Mouse (Mus musculus): ENCODE data around the gene Acp4.
A peak's percentile ranks its signal among the peaks of the same experiment; 100 is the strongest.
"Not testable (repeated sequence)": the region's sequence is repeated elsewhere in the genome, so short reads cannot be mapped to it uniquely, and the experiment has no call there.

The Acp4 gene

DNA sequence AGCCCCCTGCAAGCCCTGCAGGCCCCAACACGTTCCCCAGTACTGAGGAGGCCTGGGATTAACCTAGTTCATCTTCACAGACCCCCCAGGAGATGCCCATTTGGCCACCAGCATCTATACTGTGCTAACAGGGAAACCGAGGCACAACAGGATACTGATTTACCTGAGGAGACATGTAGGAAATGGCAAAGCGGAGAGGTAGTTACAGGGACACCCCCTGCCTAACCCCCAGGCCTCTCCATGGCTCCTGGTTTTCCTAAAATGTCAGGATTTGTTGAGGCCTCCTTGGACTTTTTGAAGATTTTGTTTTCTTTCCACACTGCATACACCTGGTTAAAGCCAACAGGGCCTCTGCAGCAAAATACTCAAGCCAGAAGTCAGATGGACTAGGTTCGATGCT, at the start of gene Acp4:
Acp4 (minus strand) TSS at position 101 of the 400 bp plus-strand sequence.
- DNase-seq (ENCODE audit: low spot score in 2 of 2): no peak

DNA sequence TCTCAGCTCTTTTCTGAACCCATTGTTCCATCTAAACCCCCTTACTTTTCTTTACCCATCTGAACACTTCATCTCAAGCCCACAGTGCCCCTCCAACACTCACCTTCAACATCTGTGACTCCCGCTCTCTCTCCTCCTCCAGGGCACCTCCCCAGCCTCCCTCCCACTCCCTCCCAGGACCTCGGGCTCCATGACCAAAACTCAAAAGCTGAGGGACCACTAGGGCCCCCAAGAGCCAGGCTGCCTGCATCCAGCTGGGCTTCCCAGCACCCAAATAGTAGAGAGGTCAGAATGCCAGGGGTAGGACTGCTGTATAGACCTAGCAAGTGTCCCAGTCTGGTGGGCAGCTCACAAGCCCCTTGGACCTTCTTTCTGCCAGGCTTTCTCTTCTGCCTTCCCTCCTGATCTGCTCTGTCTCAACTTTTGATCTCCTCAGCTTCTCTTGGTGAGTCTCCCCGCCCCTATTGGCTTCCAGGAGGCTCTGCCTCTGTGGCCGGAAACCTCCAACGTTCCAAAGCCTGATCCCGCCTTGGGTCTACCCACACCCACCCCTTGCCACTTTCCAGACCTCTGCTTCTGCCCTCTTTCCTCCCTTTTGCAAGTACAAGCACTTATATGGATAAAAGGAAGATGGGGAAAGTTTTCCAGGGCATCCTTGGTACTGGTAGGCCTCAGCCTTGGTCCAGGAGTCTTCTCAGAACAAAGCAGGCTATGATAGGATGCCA, 49.5 kb upstream of the Acp4 start, which contains the start of gene Clec11a:
Clec11a (minus strand) TSS at position 387 of the 725 bp plus-strand sequence.
- no peak for DNase-seq (ENCODE audit: low spot score in 2 of 2)

DNA sequence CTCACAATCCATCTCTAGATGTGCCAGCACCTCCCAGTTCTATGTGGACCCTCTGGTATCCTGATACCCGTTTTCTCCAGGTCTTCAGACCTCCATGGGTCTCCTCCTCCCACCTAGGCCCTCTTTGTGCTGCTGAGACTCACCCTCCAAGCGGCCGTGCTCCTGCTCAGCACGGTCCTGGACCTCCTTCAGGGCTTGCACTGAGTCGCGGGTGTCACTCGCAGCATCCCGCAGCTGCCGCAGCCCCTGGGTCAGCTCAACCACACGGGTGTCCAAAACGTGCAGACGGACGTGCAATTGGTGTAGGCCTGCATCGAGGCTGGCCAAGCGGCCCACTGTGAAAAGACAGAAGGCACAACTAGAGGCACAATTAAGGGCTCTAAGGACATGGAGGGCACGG, 48.5 kb upstream of the Acp4 start:
- DNase-seq (ENCODE audit: low spot score in 2 of 2): no peak

DNA sequence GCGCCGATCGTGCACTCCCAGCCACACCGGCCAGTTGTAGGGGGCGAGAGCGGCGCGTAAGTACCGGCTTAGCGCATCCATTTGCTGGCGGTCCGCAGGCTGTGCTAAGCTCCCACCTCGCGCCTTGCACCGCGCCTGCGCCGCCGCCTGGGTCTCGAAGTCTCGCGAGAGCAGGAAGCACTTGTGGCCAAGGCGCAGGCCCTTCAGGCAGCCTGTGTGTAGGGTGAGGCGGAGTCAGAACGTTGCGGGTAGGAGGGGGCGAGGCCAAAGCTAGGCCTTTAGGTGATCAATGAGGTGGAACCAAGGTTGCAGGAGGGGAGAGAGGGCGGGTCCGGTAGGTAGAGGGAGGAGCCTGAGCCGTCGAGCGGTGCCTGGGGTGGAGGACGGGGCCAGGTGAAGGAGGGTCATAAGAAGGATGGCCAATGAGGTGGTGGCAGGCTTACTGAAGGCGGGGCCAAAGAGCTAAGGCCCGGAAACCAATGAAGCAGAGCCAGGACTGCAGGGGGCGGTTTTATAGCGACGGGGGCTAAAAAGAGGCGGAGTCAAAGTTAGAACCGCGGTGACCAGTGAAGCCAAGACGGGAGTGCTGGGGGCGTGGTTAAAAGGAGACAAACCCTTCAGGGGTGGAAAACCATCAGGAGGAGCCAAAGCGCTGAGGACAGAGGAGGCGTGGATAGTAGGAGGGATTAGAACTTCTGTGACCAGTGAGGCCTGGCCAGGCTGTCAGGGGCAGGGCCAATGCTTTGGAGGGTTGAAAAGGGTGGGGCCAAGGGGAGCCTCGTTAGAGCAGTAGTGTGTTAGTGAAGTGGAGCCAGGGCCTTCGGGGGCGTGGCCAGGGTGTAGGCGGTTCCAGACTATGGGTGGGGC, 47.8 kb upstream of the Acp4 start:
- peak; percentile 96 to 97 for DNase-seq (ENCODE audit: low spot score in 2 of 2)

DNA sequence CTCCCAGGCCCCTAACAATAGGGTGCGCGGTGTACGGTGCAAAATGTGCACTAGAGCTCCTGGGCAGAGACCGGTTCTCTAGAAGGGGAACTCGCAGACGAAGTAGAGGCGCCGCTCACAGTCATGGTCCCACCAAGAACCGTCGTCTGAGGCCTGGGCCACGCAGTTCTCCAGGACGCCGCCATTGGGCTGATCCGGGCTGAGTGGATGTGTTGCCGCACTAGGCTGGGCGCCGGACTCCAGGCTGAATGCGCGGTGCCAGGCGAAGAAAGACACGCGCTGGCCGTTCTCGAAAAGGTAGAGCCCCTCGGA, 47.2 kb upstream of the Acp4 start:
- DNase-seq (ENCODE audit: low spot score in 2 of 2): no peak

DNA sequence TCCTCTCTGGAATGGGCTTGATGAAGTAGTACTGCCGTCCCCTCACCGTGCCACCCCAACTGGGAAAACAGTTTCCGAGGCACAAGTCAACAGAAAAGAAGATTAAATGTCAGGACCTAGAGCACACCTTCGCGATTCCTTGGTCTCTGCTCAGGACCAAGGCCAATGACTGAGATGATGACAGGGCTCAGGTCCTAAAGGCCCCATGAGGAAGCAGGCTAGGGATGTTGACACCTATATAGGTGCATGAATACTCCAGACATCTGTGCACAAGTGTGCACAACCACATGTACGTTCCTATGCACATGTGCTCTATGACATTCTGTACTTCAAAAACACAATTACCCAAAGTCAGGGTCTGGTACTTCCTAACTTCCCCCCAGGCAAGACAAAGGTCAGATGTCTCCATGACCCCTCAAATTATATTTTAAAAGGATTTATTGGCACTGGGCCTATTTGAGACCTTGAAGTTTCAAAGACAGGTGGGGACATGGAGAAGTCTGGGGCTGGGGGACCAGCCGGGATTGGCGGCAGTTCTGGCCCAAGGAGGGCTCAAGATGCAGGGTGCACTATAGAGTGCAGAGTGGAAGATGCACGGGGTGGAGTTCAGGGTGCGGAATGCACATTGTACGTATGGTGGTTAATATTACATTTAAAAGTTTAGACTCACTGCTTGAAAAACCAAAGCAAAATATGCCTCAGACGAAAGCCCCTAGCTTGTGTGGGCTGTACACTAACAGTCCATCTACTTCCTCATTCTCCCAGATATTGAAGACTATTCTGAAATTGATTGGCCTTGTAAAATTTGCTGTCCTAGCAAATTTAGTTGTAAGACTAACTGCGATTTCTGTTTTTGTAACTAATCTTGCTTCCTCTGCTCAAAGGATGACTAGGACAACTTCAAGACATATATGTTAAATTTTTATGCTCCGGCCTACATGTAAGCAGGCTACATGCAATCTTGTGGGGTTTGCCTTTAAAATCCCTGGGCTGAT, 46.5 kb upstream of the Acp4 start:
- no peak for DNase-seq (ENCODE audit: low spot score in 2 of 2)

DNA sequence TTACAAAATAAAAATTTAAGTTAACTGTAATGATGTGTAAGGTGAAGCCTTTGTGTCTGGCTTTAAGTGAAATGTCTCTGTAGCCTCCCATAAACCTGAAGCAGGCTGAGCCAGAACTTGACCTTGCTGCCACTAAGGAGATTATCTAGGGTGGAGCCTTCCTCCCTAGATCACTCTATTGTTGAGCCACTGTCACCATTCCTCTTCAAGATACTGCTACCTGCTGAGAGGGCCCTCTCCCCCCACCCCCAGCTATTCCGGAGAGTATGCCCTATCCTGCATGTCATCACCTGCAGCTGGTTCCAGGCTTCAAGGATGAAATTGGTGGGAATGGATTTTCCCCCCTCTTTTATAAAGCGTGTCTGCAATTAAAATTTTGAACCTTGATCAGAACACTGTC, 40.3 kb upstream of the Acp4 start:
- not testable (repeated sequence) for DNase-seq (ENCODE audit: low spot score in 2 of 2)

DNA sequence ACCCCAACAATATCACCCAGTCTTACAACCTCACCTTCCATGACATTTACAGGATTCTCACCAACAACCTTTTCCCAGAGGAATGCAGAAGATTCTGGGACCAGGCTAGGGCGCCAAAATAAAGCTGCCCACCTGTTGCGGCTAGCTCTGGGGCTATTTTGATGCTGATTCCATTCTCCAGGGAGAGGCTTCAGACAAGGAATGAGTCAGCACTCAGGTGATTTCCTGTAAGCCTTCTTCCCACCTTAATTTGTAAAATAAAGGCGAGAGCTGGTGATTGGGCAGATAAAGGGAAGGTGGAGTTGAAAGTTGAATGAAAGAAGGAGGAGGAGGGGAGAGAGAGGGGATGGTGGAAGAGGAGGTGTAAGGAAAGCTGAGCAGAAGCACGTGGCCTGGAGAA, 34.2 kb upstream of the Acp4 start:
- no peak for DNase-seq (ENCODE audit: low spot score in 2 of 2)

DNA sequence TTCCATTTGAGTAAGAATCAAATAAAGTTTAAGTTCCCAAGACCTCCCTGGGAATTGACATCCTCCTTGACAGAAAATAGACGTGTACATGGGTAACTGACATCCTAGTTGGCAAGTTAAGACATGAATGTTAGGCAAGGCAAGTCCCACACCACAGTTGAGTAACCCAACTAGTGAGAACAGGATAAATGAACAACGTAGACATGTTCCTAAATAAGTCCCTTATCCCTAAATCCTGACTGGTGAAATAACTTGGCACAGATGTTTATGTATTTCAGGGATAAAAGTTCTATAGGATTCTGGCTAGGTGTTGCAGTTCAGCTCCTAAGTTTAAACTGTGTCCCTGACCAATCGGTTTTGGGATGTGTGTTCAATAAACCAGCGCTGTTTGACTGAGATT, 33.8 kb upstream of the Acp4 start:
- DNase-seq (ENCODE audit: low spot score in 2 of 2): no peak

DNA sequence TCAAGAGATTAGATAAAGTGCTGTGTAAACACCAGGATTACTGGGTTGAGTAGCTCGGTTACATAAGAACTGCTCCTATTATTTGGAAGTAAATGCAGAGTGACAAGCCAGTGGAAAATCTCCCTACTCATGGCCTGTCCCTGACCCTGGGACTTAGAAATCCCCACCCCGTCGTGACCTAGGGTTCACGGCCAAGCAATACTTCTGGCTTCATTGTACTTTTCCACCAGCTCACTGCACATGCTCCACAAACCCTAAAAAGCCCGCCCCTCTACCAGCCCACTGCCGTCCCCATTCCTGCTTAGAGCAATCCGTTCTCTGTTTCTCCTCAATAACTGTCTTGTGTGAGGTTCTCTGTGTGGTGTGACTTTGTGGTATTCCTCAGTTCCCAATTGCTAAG, 30.6 kb upstream of the Acp4 start:
- DNase-seq (ENCODE audit: low spot score in 2 of 2): no peak

DNA sequence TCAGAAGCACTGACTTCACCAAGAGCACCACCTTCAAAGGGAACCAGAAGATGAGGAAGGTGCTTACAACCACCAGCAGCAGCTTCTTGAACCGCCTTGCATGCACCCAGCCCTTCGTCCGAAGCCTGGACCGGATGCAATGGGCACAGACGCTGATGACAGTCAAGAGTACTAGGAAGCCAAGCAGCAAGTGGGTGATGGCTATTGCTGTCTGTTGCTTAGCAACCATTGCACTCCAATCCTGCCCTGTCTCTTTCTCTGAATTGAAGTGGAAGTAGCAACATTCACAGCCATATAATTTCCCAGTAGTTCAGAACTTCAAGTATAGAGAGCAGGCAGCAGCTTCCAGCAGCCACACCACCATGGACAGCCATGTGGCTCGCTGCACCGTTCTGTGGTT, 24.4 kb upstream of the Acp4 start:
- DNase-seq (ENCODE audit: low spot score in 2 of 2): no peak

DNA sequence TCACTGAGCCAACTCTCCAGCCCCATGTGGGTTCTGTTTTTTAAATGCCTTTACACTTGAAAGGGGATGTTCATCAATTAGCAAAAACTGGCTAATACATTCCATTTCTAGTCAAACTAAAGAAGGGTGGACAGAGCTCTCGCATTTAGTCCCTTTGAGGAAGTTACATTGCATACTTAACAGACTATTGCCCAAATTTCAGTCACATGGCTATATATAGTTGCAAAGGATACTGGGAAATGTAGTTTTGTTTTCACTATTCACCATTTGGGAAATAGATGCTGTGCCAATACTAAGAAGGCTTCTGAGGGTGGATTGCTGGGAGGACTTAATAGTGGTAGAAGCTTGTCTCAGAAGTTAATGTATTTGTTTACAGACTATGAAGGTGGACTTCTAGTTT, 23.8 kb upstream of the Acp4 start:
- DNase-seq (ENCODE audit: low spot score in 2 of 2): no peak

DNA sequence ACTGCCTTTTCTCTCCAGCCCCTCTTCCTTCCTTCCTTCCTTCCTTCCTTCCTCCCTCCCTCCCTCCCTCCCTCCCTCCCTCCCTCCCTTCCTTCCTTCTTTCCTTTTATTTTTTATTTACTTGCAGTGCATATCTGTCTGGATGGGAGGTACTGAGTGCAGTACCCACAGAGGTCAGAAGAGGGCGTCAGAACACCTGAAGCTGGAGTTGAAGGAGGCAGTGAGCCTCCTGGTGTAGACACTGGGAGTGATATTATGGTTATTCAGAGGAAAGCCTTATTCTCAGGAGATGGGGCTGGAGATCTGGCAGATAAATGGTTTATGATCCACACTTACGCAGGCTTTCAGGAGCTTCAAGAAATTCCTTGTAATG, 20.1 kb upstream of the Acp4 start:
- DNase-seq (ENCODE audit: low spot score in 2 of 2): peak in 1 of 2 experiments; percentile 43

DNA sequence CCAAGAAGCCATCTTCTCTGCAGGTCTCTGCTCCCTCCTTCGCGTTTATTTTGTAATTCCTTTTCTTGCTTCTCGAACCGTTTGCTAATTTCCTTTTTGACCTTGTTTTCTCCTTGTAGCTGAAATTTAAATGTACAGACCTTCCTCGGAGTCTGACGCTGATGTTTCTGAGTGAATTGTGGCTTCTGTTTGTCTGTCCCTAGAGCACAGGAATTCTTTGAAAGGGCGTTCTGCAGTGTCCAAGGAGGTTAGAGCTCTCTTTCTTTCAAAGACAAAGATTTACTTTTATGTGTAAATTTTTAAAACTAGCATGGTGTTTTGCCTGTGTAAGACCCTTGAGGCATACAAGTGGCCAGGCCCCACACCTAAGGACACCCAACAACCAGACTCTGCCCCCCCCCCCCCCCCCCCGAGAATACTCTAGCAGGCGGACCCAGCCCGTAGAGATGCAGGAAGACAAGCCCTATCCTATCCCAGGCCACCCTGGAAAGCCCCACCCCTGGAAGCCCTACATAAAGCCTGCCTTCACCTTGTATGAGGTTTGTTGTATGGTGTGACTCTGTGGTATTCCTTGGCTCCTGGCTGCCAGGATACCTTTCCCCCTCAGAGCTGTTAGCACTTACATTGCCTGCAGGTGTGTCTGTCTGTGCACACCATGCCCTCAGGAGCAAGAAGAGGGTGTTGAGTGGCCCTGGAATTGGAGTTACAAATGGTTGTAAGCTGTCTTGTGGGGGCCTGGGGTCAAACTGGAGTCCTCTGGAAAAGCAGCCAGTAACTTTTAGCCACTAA, 19.5 kb upstream of the Acp4 start:
- no peak for DNase-seq (ENCODE audit: low spot score in 2 of 2)

DNA sequence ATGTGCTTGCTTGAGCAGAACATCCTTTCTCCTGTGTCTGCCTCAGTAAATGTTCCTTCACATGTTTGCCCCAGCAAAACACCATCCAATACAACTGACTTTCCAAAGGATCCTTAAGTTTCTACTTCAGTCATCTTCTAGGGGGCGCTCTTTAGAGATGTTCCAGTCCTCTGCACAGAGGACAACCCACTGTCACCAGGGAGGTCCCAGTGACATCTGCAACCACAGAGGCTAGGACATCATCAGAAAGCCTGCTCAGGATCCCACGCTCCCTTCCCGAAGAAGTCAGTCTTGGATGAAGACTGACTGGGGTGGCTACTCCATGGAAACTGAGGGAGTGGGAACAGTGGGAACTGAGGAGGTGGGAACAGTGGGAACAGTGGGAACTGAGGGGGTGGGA, 18.4 kb upstream of the Acp4 start:
- DNase-seq (ENCODE audit: low spot score in 2 of 2): no peak

DNA sequence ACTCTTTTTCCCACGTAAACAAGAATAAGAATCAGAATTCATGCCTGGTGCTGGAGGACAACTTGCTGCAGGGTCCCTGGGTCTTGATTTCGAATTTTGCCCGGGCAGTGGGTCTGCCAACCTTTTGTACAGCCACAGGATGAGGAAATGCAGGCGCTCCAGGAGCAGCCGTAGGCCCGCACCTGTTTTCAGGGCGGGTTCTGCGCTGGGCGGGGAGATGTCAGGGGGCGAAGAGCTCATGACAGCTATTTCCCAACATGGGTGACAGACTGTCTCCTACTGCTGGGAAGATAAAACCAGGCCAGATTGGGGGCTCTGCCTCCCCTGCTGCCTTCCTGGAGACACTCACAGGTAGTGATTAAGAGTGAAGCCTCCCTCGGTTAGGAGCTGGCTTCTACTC, 16.9 kb upstream of the Acp4 start:
- no peak for DNase-seq (ENCODE audit: low spot score in 2 of 2)

DNA sequence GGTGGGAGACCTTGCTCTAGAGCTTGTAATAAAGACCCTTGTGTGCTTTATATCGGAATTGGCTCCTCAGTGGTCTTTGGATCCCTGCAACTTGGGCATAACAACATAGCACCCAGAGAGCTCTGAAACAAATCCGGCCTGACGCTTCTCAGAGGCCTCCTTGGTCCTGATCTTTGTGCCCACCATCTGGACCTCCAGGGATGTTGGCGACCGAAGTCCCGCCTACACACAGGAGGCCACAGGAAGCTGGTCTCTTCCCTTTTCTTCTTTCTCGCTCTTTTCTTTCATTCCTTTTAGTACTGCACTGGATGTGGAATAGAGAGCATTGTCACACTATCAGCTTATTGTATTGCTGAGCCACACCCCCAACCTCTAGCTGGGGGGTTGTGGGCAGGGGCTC, 16.3 kb upstream of the Acp4 start:
- no peak for DNase-seq (ENCODE audit: low spot score in 2 of 2)

DNA sequence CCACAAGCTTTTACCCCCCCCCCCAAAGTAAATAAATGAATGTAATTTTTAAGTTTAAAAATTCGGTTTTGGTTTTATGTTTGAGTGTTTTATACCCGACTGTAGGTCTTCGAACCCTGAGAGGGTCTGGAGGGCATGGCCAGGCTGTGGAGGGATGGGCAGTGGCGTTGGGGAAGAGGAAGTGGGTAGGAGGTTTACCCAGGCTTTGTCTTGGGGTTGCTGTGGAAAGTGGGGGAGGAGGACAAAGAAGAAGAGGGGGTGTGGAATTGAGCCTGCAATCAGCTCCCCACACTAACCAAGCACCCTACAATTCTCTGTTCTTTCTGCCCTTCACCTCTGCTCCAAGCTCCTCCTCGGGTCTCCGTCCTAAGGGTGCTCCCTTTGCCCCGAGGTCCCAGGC, 15.4 kb upstream of the Acp4 start:
- DNase-seq (ENCODE audit: low spot score in 2 of 2): no peak

DNA sequence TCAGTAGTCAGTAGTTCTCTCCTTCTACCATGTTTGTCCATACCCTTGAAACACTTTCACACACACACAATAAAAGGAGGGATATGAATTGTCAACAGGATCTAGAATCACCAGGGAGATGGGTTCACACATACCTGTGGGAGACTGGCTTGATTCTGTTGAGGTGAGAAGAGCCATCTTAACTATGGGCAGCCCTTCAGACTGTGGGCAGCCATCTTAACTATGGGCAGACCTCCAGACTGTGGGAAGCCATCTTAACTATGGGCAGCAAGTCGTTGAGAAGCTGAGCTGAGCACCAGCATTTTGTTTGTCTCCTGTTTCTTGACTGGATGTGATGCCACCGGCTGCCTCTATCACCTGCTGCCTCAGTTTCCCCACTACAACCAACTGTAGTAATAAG, 14.1 kb upstream of the Acp4 start:
- DNase-seq (ENCODE audit: low spot score in 2 of 2): no peak

DNA sequence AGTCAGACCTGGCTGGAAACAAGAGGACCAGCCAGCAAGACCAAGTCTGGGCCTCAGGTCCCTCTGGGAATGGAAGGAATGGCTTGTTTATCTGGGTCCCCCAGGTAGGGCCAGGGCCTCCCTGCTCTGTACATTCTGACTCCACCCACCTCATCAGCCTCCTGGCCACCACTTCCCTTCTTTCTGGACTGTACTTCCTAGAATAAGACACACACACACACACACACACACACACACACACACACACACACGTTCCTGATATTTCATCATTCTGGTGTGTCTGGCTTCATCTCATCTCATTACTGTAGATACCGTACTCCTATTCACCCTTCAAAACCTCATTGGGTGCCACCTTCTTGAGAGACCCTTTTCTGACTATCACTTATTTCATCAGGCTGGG, 12.2 kb upstream of the Acp4 start:
- DNase-seq (ENCODE audit: low spot score in 2 of 2): no peak

DNA sequence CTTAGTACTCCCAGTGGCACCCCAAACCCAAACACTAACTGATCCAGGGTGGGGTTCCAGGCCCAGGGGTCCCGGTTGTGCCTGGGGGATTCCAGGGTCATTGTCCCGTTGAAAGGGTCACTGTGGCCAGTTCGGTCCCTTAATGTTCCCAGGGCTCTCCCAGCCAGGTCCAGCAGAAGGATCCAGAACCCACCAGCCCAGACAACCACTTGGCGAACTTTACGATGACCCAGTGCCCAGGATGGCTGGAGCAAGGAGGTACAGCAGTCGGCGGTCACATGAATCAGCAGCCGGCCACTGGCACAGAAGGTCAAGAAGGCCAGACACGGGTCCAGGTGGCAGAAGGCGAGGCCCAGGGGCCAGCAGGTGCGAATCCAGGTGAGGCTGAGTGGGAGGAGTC, 10.9 kb upstream of the Acp4 start:
- no peak for DNase-seq (ENCODE audit: low spot score in 2 of 2)
